Mouse (Mus musculus) adrenal gland, postnatal 4 days (tissue): ENCODE measurements around the gene Parl. TPM values are rescaled to one million over a fixed set of nuclear protein-coding genes. Genes with fewer than 3 reads are reported as not detected.

Source experiments
- DNase-seq, 2 experiments: peaks; one replicate each; pipeline ENCODE4 v3.0.0; 2021 to 2022; ENCODE audit warnings: low spot score in 2 of 2, mixed read lengths in 2 of 2
- total RNA-seq, 2 experiments: library from RNA; stranded (reverse); gene quantifications; 2 replicates each; pipeline ENCODE4 v1.2.3; 2021

Gene Parl
- total RNA-seq, 2 experiments from 2014 or later, result 136 to 142 TPM

DNA sequence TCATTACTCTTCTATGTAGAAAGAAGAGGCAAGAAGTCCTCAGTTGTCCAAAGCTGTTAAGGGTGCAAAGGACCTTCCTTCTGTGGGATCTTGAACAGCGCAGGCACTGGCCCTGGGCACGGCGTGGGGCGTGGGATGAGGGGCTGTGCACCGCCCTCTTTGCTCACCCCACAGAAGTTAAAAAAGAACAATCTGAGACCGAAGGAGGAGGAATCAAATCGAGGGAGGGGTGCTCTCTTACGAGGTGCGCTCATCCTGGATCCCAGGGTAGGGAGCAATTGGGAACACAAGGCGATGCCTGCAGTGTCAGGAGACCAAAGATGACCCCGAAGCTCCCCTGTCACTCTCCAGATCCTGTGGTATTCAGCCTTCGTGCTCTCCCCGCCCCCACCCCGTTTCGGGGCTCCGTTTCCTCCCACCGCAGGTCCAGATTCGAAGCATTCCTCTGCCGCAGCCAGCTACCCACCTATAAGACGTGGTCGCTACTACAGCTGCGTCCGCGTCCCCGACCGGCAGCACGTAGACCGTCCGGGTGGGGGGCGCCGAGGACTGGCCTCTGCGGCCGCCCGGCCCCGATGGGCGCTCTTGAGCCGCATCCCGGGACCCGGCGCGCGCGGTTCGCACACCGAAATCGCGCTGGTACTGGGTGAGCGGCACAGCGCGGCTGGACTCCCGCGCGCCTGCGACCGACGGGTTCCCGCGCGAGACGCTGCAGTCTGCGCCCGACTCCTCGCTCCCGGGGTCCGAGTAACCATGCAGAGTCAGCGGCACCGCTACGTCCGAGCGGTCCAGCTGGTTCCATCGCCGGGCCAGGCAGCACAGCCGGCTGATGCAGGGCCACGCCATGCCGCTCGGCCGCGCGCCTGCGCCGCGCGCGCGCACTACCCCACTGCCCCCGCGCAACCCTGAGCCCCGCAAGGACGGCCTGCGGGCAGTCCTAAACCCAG, 61.4 kb downstream of the Parl start, which contains the start of gene Map6d1:
TSS of gene Map6d1 (minus strand) at position 891 of the 947 bp plus-strand sequence.
- DNase-seq, result peak in 1 of 2 experiments; percentile 31

DNA sequence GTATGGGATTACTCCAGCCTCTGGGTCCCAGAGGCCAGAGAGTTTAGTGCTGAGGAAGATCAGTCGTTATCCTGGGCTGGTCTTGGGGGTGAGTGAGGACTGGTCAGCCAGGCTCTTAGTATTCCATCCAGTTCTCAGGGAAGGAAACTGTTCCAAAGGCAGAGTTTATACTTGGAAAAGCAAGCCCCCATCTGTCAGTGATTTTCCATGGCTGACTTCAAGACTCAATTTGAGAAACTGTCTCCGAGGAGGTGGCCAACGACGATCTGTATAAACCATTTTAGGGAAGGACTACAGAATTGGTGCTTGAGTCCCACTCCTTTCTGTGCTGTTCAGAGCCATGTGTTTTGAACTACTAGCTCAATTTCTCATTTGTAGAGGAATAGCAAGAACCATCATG, 63.5 kb downstream of the Parl start:
- DNase-seq, result no peak

DNA sequence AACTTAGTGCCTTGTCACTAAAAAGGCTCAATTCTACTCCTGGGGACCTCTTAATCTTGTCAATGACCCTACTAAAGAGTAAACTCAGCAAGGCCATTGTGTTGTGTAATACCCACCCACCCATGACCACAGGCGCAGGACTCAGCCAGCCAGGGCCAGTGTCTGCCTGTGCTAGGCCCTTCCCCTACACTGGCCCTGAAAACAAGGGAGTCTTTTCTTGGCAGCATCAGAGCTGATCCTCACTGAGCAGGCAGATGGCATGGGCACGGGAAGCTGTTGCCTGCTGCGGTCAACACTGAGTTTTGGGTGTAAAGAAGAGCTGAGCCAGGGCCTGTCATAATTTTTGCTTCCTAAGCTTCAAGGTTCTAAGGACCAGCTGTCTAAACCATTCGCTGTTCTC, 64.8 kb downstream of the Parl start:
- peak in 1 of 2 experiments; percentile 26 for DNase-seq

DNA sequence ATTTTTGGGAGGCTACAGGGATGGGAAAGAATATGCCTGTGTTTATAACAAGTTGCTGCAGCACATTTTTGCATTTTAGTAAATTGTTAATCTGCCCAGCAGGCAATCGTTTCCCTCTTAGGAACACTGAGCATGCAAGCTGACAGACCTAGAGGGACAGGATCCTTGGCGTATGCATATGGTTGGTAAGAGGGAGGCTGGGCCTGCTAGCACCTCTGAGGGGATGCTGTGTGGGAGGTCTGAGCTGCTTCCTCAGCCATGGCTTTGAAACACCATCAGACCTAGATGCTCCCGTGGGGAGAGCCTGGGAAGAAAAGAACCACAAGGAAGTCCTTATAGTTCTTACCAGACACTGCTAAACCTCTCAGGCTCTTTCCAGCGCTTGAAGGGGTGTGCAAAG, 67.8 kb downstream of the Parl start:
- no peak for DNase-seq

Other genes starting within 250 kb of the Parl start
- 100 to 1,000 TPM in 1 of 2 experiments, 10 to 100 TPM in 1; 92.6 to 102 TPM for gene Klhl24, start 204.8 kb downstream of the Parl start, total RNA-seq
- 10 to 100 TPM; 55.6 to 66.3 TPM for gene Yeats2, start 161.3 kb downstream of the Parl start, total RNA-seq
- gene Map6d1, start 61.0 kb downstream of the Parl start, total RNA-seq, result 1 to 10 TPM; 5.5 to 6.9 TPM
- gene Cyp2ab1, start 23.0 kb upstream of the Parl start, total RNA-seq, result under 1 TPM in 1 of 2 experiments, not detected in 1; 0.17 TPM
- 10 to 100 TPM; 73.7 to 75.5 TPM for gene Abcc5, start 124.0 kb upstream of the Parl start, total RNA-seq
- 10 to 100 TPM; 58.9 to 63.3 TPM for gene Eif2b5, start 196.4 kb upstream of the Parl start, total RNA-seq
- gene Dvl3, start 214.6 kb upstream of the Parl start, total RNA-seq, result 10 to 100 TPM; 55.7 to 59.5 TPM
- 100 to 1,000 TPM; 336 to 352 TPM for gene Ap2m1, start 233.1 kb upstream of the Parl start, total RNA-seq
- 10 to 100 TPM; 75.4 to 79.2 TPM for gene Abcf3, start 246.2 kb upstream of the Parl start, total RNA-seq